Mouse (Mus musculus): Measurements from ENCODE around the gene Sesn3.

DNA sequence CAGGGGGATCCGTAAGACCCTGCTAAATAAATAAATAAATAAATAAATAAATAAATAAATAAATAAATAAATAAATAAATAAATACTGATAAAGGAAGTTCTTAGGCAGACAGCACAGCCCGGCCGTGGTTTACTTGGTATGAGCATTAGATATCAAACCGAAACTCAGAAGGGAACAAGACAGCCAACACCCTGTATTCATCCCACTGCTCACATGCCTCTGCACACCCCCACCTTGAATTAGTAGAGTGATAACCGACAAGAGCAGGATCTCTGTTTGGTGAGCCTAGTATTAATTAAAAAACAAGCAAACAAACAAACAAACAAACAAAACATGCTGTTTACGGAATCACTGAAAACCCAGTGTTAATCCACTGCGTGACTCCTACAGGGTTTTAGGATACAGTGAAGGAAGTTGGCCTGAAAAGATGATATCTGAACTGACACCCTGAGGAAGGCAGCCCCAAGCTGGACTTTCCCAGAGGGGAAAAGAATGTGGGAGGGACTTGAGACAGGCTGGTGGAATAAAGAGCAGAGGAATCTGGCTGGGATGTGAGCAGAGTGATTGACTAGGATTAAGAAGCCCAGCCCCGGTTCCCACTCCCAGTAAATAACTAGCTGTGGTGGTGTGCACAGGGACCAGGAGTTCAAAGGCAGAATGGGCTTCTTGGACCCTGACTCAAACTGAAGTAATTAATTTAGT lies 106.6 kb downstream of the Sesn3 start, which contains the start of gene Endod1:
- TF ChIP-seq MYOD1 (IDR thresholded peaks at IDR 0.05; ENCODE audit: control insufficient read depth in 1 of 3, insufficient read length in 2 of 3, low read depth in 2 of 3) (no peak), TCF12 (IDR thresholded peaks at IDR 0.05; ENCODE audit: insufficient read depth, poor library complexity, severe bottlenecking) (no peak), USF1 (IDR thresholded peaks at IDR 0.05; ENCODE audit: low read depth) (no peak), POLR2A (IDR thresholded peaks at IDR 0.05; ENCODE audit: insufficient read length, low read depth) (no peak), POLR2AphosphoS2 (IDR thresholded peaks at IDR 0.05; ENCODE audit: insufficient read length, low read depth) (no peak)

Measured in myocyte (in vitro differentiated cells).